Mouse (Mus musculus) 416B (cell line): ENCODE measurements around the gene Gm973.

Experiments used
- DNase-seq: peaks from one replicate; pipeline ENCODE4 v3.0.0; 2011; ENCODE audit warnings: low read depth

Gm973 gene

GRCm38 (mm10) chr1:59492432-59492831 is 23.6 kb upstream of the Gm973 start:
- no peak for DNase-seq

- DNase-seq, result no peak
Observed at GRCm38 (mm10) chr1:59495970-59496369, 20.1 kb upstream of the Gm973 start.

GRCm38 (mm10) chr1:59497741-59498613 is 18.1 kb upstream of the Gm973 start:
- DNase-seq, result no peak

- DNase-seq, result no peak
Observed at GRCm38 (mm10) chr1:59499327-59499726, 16.7 kb upstream of the Gm973 start.

- DNase-seq, result no peak
Observed at GRCm38 (mm10) chr1:59502355-59502754, 13.7 kb upstream of the Gm973 start.

- DNase-seq, result no peak
Observed at GRCm38 (mm10) chr1:59503659-59504301, 12.3 kb upstream of the Gm973 start.

- no peak for DNase-seq
Observed at GRCm38 (mm10) chr1:59504302-59504700, 11.8 kb upstream of the Gm973 start.

- no peak for DNase-seq
Observed at GRCm38 (mm10) chr1:59508463-59509139, 7.5 kb upstream of the Gm973 start.

GRCm38 (mm10) chr1:59511566-59512270 is 4.3 kb upstream of the Gm973 start:
- no peak for DNase-seq

- DNase-seq, result no peak
Observed at GRCm38 (mm10) chr1:59520226-59520837, 4.3 kb downstream of the Gm973 start.

- no peak for DNase-seq
Observed at GRCm38 (mm10) chr1:59522456-59522855, 6.4 kb downstream of the Gm973 start.

- no peak for DNase-seq
Observed at GRCm38 (mm10) chr1:59523378-59523958, 7.4 kb downstream of the Gm973 start.

- DNase-seq, result no peak
Observed at GRCm38 (mm10) chr1:59524071-59524470, 8.0 kb downstream of the Gm973 start.

GRCm38 (mm10) chr1:59524759-59525158 is 8.7 kb downstream of the Gm973 start:
- no peak for DNase-seq

- no peak for DNase-seq
Observed at GRCm38 (mm10) chr1:59527219-59527618, 11.2 kb downstream of the Gm973 start.

GRCm38 (mm10) chr1:59534976-59535810 is 19.1 kb downstream of the Gm973 start:
- DNase-seq, result no peak

- DNase-seq, result no peak
Observed at GRCm38 (mm10) chr1:59538381-59538780, 22.3 kb downstream of the Gm973 start.

- no peak for DNase-seq
Observed at GRCm38 (mm10) chr1:59540537-59541148, 24.6 kb downstream of the Gm973 start.

GRCm38 (mm10) chr1:59541271-59542020 is 25.4 kb downstream of the Gm973 start:
- no peak for DNase-seq
